8 mouse cellular contexts compared by ENCODE assay signal in the genomic region with DNA sequence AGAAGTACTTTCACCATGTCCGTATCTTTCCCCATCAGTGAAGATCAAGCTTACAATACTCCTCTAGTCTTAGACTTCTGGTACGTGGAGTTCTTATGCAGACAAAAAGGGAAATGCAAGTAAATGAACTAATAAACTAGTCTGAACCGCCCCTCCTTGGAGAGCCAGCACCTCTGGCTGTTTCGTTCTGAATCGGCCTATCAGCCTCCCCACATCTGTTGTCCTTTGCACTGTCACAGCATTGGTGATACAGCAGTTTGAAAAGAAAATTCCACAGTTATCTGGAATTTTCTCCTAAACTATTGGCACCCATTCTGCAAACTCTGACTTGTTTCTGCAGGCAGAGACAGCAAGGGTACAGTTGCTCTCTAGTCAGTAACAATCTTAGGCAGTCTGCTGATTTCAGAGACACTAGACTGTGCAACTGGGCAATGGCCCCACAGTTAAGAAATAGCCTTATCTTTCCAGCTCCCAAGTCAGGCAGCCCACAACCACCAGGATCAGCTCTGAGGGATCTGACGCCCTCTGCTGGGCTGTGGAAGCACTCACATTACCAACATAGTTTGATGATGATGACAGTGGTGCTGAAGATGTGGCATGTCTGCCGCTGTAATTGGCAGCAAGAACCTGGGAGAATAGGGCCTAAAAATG.
DNase-seq lines count a peak whose midpoint lies in the region; ATAC-seq and TF ChIP-seq lines count a peak whose summit lies in the region.

No protein-coding gene starts in this region.

- TF ChIP-seq POLR2A in spleen, adult 2 months (IDR thresholded peaks at IDR 0.05; ENCODE audit: low read depth, low read length), result no peak

- peak; percentile 26 to 58 for DNase-seq in cerebellum, adult 18-20 months
- DNase-seq in cerebellum, adult 11 months, result no peak
- DNase-seq in right cerebral cortex, adult 18-20 months, result peak; percentile 27
- no peak for DNase-seq in right cerebral cortex, postnatal 36 days (ENCODE audit: low spot score in 2 of 2)
- DNase-seq in cerebellum, postnatal 36 days, result peak; percentile 39 to 50
- no peak for DNase-seq in spleen, adult 2 months (ENCODE audit: low read depth in 1 of 2, low spot score in 2 of 2)

- WGBS in heart, embryonic 16.5 days, result 55% methylated on average over 7 of the region's 7 CpGs
- 52% methylated on average over 7 of the region's 7 CpGs for WGBS in liver, embryonic 16.5 days (ENCODE audit: insufficient replicate concordance)
- 75% methylated on average over 7 of the region's 7 CpGs for WGBS in spleen, adult 2 months

- H3K9ac ChIP-seq in heart, embryonic 16.5 days (ENCODE audit: low read length), result no peak overlapping the region
- H3K9ac ChIP-seq in liver, embryonic 16.5 days (ENCODE audit: low read depth, low read length), result no peak overlapping the region

- no peak overlapping the region for H3K27ac ChIP-seq in heart, embryonic 16.5 days (ENCODE audit: low read length)
- peak overlapping the region; percentile 5; the same call in 1 of the 2 replicates for H3K27ac ChIP-seq in liver, embryonic 16.5 days (ENCODE audit: low read length)
- H3K27ac ChIP-seq in spleen, adult 2 months (ENCODE audit: insufficient read depth, low read length), result no peak overlapping the region

- H3K4me2 ChIP-seq in heart, embryonic 16.5 days (ENCODE audit: low read depth, low read length), result no peak overlapping the region
- no peak overlapping the region for H3K4me2 ChIP-seq in liver, embryonic 16.5 days (ENCODE audit: low read depth, low read length)

- H3K4me3 ChIP-seq in heart, embryonic 16.5 days (ENCODE audit: low read length), result no peak overlapping the region
- no peak overlapping the region for H3K4me3 ChIP-seq in liver, embryonic 16.5 days (ENCODE audit: low read depth, low read length)
- H3K4me3 ChIP-seq in spleen, adult 2 months (ENCODE audit: extremely low read depth, insufficient read depth, insufficient read length), result no peak overlapping the region

- TF ChIP-seq CTCF in spleen, adult 2 months (IDR thresholded peaks at IDR 0.05; ENCODE audit: extremely low read depth, insufficient read depth, insufficient read length, insufficient replicate concordance), result peak; percentile 33; the same call in 1 of the 2 replicates

- peaks cover 6% of the 10 kb centered on the region; the same call in 1 of the 2 replicates for H3K4me1 ChIP-seq in heart, embryonic 16.5 days (ENCODE audit: control insufficient read depth, insufficient read depth, low read length)
- H3K4me1 ChIP-seq in liver, embryonic 16.5 days (ENCODE audit: control insufficient read depth, low read depth, low read length), result peaks cover 18% of the 10 kb centered on the region
- H3K4me1 ChIP-seq in spleen, adult 2 months (ENCODE audit: control insufficient read depth, insufficient read depth, insufficient read length), result no peaks in the 10 kb centered on the region; the same call in 1 of the 2 replicates

- no peaks in the 10 kb centered on the region for H3K9me3 ChIP-seq in heart, embryonic 16.5 days (replicated peaks; ENCODE audit: control insufficient read depth, low read length)
- H3K9me3 ChIP-seq in liver, embryonic 16.5 days (replicated peaks; ENCODE audit: control insufficient read depth, low read length), result no peaks in the 10 kb centered on the region

- 0 out of 2 replicates have a peak, but pooled peaks have one; percentile 20 for ATAC-seq in heart, embryonic 16.5 days (replicated peaks; ENCODE audit: extremely low read depth, insufficient read depth, low FRiP score)
- peak; percentile 69 for ATAC-seq in liver, embryonic 16.5 days (ENCODE audit: low read depth)

- H3K36me3 ChIP-seq in heart, embryonic 16.5 days (ENCODE audit: control insufficient read depth, insufficient read depth), result no peaks in the 10 kb centered on the region
- H3K36me3 ChIP-seq in liver, embryonic 16.5 days (ENCODE audit: control insufficient read depth, insufficient read depth), result no peaks in the 10 kb centered on the region
- no peaks in the 10 kb centered on the region for H3K36me3 ChIP-seq in spleen, adult 2 months (ENCODE audit: control insufficient read depth, insufficient read depth, low read length)

- H3K27me3 ChIP-seq in heart, embryonic 16.5 days (ENCODE audit: control insufficient read depth, insufficient read depth, low read length), result no peaks in the 10 kb centered on the region
- no peaks in the 10 kb centered on the region for H3K27me3 ChIP-seq in liver, embryonic 16.5 days (ENCODE audit: control insufficient read depth, insufficient read depth, low read depth, low read length)
- no peaks in the 10 kb centered on the region for H3K27me3 ChIP-seq in spleen, adult 2 months (ENCODE audit: control insufficient read depth, insufficient read depth, low read length)

Comparison
In these comparisons a context has a peak if more than half of its experiments do, and no peak if none do; other contexts are left out.
1. DNase-seq: peak in cerebellum, adult 18-20 months (2 of 2), right cerebral cortex, adult 18-20 months (single experiment) and cerebellum, postnatal 36 days (2 of 2); none in cerebellum, adult 11 months (single experiment), right cerebral cortex, postnatal 36 days (0 of 2) and spleen, adult 2 months (0 of 2).